Mouse (Mus musculus): ENCODE data around the gene Tbce. TPM values are rescaled to one million over a fixed set of nuclear protein-coding genes. Genes with fewer than 3 reads are reported as not detected.
"Not testable (repeated sequence)": the region's sequence is repeated elsewhere in the genome, so short reads cannot be mapped to it uniquely, and the experiment has no call there.

Tbce gene
- total RNA-seq, 2 experiments from 2014 or later = 34.0 to 44.0 TPM

DNA sequence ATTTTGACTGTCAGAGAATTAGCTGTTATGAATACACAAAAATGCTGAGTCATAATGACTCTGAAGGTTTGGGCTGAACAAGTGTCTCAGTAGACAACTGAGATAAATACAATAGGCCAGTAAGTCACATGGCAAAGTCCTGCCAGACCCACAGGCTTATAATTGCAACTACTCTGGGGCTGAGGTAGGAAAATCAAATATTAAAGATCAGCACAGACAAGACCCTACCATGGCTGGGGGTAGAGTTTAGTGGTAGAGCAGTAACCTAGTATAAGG is 5.4 kb downstream of the Tbce start:
- no peak for DNase-seq

GRCm38 (mm10) chr13:14033309-14034072 is 5.9 kb downstream of the Tbce start:
- DNase-seq = no peak

GRCm38 (mm10) chr13:14026154-14026820 is 13.2 kb downstream of the Tbce start:
- no peak for DNase-seq

DNA sequence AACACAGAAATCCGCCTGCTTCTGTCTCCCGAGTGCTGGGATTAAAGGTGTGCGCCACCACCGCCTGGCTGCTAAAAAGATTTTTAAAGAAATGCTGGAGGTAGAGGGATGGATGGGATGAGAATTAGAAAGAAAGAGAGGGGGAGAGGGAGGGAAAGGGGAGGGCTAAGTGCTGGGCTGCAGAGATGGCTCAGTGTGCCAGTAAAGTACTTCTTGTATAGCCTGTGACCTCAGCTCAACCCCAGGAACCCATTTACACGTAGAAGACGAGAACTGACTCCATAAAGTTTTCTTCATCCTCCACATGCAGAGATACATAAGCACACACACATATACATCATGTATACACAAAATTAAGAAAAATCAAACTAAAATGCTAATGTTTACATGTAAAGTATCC is 13.9 kb downstream of the Tbce start:
- no peak for DNase-seq

DNA sequence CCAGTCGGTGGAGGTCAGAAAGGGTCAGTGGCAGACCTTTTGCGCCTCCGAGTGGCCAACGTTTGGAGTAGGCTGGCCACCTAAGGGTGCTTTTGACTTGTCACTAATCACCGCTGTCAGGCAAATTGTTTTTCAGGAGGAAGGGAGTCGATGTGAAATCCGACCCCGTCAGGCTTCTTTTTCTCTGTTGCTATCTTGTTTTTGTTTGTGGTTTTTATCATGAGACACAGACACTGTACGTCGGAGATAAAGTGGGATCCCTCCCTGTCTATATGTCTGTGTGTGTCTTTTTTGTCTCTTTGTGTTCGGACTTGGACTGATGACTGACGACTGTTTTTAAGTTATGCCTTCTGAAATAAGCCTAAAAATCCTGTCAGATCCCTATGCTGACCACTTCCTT is 18.0 kb downstream of the Tbce start:
- DNase-seq = not testable (repeated sequence)

- no peak for DNase-seq
Observed at GRCm38 (mm10) chr13:14018852-14019251, 20.6 kb downstream of the Tbce start.

- DNase-seq = no peak
Observed at GRCm38 (mm10) chr13:14018283-14018682, 21.2 kb downstream of the Tbce start.

GRCm38 (mm10) chr13:14015609-14016008 is 23.8 kb downstream of the Tbce start:
- DNase-seq = no peak

DNA sequence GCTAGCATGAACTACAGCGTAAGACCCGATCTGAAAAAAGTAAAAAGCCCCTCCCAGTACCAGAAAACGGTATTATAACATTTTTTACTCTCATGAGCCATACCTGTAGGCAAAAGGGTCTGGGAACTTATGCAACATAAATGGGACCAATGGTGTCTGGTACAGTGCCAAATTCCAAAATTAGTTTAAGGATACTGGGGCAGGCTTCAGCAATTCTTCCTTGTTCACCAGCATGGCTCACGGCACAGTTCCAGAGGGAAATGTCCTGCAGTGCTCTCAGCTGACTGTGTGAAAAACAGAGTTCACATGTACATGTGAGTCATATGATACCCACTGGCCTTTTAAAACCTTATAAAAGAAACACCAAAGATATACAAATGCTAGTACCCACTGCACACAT is 24.9 kb downstream of the Tbce start:
- DNase-seq = no peak

DNA sequence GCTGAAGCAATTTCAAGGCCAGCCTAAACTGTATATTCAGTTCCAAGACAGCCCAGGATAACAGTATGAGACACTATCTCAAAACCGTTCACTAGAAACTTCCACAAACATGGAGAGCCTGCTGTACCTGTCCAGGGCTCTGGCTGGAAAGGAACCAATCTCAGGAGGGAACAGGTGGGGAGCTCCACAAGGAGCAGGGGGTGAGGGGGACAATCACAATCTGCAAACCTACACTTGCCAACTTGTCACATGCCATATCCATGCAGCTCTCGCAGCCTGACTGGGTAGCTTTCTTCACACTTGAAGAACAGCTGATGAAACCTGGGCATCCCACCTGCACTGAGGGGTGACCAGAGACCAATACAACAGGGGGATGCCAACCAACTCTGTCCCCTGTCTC is 25.4 kb downstream of the Tbce start:
- no peak for DNase-seq

DNA sequence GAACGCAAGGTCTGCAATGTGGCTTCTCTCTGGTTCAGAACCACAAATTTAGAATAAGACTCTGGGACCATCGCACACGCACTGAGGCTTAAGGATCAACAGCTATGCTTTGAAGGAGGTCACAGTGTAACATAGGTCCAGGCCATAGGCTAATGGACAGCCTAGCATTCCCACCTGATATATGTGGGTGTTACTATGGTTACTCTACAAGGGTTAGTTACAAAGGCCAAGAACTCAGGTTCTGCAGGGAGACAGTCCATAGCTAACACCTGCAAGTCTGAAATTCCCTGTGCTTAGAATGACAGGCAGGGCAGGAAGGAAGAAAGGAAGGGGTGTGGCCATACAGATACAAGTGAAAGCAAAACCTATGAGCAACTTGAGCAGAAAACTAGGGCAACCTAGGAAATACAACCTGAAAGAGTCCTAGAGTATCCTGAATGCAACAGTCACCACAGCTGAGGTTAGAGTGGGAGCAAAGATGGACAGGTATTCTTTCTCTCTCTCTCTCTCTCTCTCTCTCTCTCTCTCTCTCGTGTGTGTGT is 27.9 kb downstream of the Tbce start:
- DNase-seq = no peak

DNA sequence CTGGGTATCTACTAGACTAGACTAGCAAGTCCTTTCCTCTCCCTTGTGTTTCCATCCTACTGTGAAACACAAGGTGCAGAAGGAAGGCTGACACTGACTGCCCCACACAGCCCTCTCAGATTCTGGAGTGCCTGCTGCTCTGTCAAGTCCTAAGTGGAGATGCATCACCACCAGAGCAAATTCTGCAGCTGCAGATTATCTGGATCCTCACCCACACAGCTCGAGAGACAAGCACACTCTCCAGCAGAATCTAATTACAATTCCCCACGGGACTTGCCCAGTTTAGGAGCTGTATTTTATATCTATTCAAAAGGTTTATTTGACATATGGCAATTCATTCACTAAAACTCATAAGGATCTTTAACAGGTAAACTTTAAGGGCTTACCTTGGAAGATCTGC is 33.4 kb downstream of the Tbce start:
- DNase-seq = no peak

DNA sequence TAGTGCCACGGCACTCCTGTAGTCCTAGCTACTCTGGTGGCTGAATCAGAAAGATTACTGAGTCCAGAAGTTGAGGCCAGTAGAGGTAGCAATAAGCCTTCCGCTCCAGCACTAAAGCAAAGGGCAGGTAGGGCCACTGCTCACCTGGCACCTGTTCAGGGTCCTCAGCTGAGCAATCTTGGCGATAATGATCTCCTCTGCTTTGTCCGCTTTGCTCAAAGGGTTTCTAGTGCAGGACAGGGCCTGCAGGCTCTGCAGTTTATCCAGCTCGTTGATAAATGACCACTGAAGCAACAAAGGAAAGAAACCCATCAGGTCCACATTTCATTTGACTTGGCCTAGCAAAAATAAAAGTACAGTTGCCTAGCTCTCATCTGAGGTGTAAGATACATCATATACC is 34.4 kb downstream of the Tbce start:
- DNase-seq = no peak

DNA sequence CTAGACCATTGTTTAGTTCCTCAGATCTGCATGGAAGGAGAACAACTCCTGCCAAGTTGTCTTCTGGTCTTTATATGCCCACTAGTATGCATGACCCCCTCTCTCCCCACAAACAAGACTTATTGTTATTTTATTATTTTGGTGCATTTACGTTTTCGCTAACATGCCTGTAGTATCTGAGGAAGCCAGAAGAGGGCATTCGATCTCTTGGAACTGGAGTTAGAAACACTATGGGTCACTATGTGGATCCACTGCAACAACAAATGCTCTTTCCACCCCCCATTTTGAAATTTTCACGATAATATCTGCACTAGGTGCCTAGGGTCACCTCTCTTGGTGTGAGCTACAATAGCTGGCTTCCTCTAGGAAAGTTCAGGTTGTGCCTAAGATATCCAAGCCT is 35.4 kb downstream of the Tbce start:
- peak; percentile 35 for DNase-seq

- peak; percentile 49 for DNase-seq
Observed at GRCm38 (mm10) chr13:14002706-14003105, 36.7 kb downstream of the Tbce start.

- DNase-seq = no peak
Observed at GRCm38 (mm10) chr13:13997476-13997875, 42.0 kb downstream of the Tbce start.

DNA sequence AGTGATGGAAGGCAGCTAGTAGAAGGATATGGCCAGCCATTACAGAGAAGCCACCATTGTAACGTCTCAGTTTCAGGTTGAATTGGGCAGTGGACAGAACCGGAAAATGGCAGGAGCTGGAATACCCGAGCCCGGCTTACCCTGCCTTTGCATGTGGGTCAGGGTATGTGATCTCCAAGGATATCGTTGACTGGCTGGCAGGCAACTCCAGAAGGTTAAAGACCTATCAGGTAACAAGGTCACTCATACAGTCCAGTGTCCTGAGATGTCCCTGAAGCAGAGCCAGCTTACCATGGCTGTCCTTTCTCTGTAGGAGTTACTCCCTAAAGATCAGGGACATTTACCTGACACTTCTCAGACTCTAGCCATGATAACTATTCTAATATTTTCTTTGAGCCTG is 44.4 kb downstream of the Tbce start:
- DNase-seq = no peak

GRCm38 (mm10) chr13:13993041-13993440 is 46.4 kb downstream of the Tbce start:
- DNase-seq = no peak

- DNase-seq = no peak
Observed at GRCm38 (mm10) chr13:13990391-13990790, 49.0 kb downstream of the Tbce start.

- DNase-seq = no peak
Observed at GRCm38 (mm10) chr13:13989135-13989534, 50.3 kb downstream of the Tbce start.

DNA sequence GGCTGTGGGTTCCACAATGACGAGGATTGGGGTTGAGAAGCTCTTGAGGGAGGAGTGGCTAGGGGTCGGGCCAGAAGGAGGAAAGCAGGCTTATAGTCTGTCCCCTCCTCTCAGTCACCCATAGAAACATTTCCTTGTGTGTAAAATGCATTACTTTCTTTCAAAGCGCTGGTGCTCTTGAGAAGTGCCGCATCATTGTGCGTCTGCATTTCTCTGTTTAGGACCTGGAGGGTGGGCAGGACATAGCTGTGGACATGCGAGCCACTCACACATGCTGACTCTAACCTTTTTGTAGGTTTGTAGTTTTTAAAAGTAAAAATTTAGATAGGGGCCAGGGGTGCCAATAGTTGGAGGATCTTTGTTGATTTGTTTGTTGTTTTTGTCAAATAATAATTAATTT is 55.9 kb downstream of the Tbce start:
- no peak for DNase-seq

- not testable (repeated sequence) for DNase-seq
Observed at GRCm38 (mm10) chr13:13981842-13982241, 57.6 kb downstream of the Tbce start.

DNA sequence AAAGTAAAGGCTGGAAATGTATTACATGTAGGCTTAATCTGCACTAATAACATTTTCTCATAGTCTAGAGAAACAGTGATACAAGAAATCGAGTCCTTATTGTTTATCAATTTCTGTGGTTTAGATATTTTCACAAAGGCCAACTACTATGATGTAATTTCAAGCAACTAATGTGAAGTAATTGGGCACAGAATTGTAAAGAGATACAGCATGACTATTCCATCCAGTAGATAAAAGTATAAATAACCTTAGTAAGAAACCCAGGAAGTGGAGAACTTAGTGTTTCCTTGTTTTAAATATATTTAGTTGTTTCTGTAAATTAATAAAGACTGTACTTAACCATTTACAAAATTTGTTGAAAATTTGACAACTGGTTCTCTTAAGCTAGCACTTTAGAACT is 69.6 kb downstream of the Tbce start:
- DNase-seq = no peak

DNA sequence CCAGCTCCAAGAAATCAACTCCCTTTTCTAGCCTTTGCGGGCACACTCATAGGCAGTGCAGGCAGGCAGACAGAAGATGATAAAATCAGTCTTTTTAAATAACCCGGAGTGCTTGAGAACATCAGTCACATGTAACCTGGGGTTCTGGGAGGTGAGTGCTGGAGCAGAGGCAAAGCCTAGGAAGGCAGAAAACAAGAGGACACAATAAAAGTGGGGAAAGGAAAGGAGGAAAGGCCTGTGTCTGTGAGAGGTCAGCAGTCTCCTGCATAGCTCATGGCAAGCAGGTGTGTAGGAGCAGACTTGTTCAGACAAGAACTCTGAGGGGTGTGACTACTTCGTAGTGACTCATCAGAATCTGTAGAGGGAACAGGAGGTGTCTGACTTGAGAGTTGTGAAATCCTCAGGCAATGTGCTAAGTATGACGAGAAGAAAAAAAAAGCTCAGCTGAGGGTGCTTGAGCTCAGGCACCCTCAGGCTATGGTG is 70.8 kb downstream of the Tbce start:
- DNase-seq = no peak

All from adrenal gland, postnatal 10 days (tissue).